Mouse (Mus musculus) cerebellum, adult 2 months (tissue): ENCODE measurements around the gene Ackr4. TPM values are rescaled to one million over a fixed set of nuclear protein-coding genes. Genes with fewer than 3 reads are reported as not detected.

ENCODE experiments used
- DNase-seq, 2 experiments: peaks; one replicate each; pipeline ENCODE4 v3.0.0; 2021
- H3K27ac ChIP-seq: fragments of 200-500 bp; 2 replicates; pipeline ENCODE4 v1.5.1; 2012; ENCODE audit warnings: low read length, control low read depth, inconsistent platforms; ENCODE audit not compliant: insufficient read depth
- H3K27me3 ChIP-seq: fragments of 200-500 bp; 2 replicates; pipeline ENCODE4 v1.6.1; 2012; ENCODE audit warnings: inconsistent platforms, mild to moderate bottlenecking, low read length, moderate library complexity; ENCODE audit not compliant: control insufficient read depth, insufficient read depth
- H3K4me1 ChIP-seq: fragments of 200-500 bp; 2 replicates; pipeline ENCODE4 v1.6.1; 2011; ENCODE audit warnings: low read length; ENCODE audit not compliant: control insufficient read depth, insufficient read depth
- H3K4me3 ChIP-seq: fragments of 200-500 bp; replicated peaks from 2 replicates; pipeline ENCODE3; 2011; ENCODE audit warnings: mild to moderate bottlenecking, low read depth, low read length, control low read depth; ENCODE audit not compliant: insufficient read depth
- CTCF ChIP-seq: fragments of 200-500 bp; IDR thresholded peaks from 2 replicates; pipeline ENCODE4 v1.5.1; 2011; ENCODE audit warnings: low read depth, mild to moderate bottlenecking, control low read depth, low read length, moderate library complexity, borderline replicate concordance; ENCODE audit not compliant: insufficient read depth
- POLR2A ChIP-seq: fragments of 200-500 bp; IDR thresholded peaks from 2 replicates; pipeline ENCODE4 v1.6.1; 2011; ENCODE audit warnings: low read length, control low read depth, borderline replicate concordance; ENCODE audit not compliant: insufficient read depth
- WGBS: fragments of 180-500 bp; shearing (Covaris S2); methylation state at CpG from one replicate; pipeline ENCODE4 v1.1.7; 2018; 5-methylcytosine and 5-hydroxymethylcytosine counted together
- polyA plus RNA-seq: library from polyadenylated mRNA; depleted of rRNA; stranded (reverse); fragments of >200 nt; gene quantifications from 2 replicates; pipeline ENCODE4 v1.2.3, GENCODE M21; 2012

Gene Ackr4
- polyA plus RNA-seq, 1 experiment: 2.8 TPM

GRCm38 (mm10) chr9:104062430-104063243, 64.1 kb downstream of the Ackr4 start, which contains the start of gene Uba5:
TSS of gene Uba5 (minus strand) at chr9:104063134.
- TF ChIP-seq CTCF (no peak), POLR2A (0 out of 2 replicates have a peak, but pooled peaks have one; percentile 23)
- DNase-seq: peak in 1 of 2 experiments; percentile 79
- Histone ChIP-seq H3K27ac (peak within 1 kb of the TSS; percentile 84), H3K4me3 (peak within 1 kb of the TSS; percentile 97), H3K27me3 (no peaks in the 10 kb centered on the region), H3K4me1 (peaks cover 5% of the 10 kb centered on the region)
- WGBS: under 1% methylated on average over 59 of the region's 59 CpGs

GRCm38 (mm10) chr9:104051028-104051427, 75.7 kb downstream of the Ackr4 start:
- no peak overlapping the region for H3K27ac ChIP-seq
- H3K4me1 ChIP-seq: no peaks in the 10 kb centered on the region
- DNase-seq: no peak
- no peak overlapping the region for H3K4me3 ChIP-seq
- TF ChIP-seq CTCF (no peak), POLR2A (no peak)
- H3K27me3 ChIP-seq: no peaks in the 10 kb centered on the region
- 96% methylated on average over 6 of the region's 6 CpGs for WGBS

- 87% methylated on average over 4 of the region's 4 CpGs for WGBS
- no peak overlapping the region for H3K4me3 ChIP-seq
- H3K27ac ChIP-seq: no peak overlapping the region
- DNase-seq: no peak
- H3K4me1 ChIP-seq: no peaks in the 10 kb centered on the region
- TF ChIP-seq POLR2A (no peak), CTCF (no peak)
- no peaks in the 10 kb centered on the region for H3K27me3 ChIP-seq
Measured at GRCm38 (mm10) chr9:104043676-104044075, 83.1 kb downstream of the Ackr4 start.

GRCm38 (mm10) chr9:104040362-104040761, 86.4 kb downstream of the Ackr4 start, which contains the start of gene Gm28305:
TSS of gene Gm28305 (plus strand) at chr9:104040662.
- Histone ChIP-seq H3K27me3 (no peaks in the 10 kb centered on the region), H3K27ac (no peak within 1 kb of the TSS), H3K4me1 (no peaks in the 10 kb centered on the region), H3K4me3 (no peak within 1 kb of the TSS)
- no peak for TF ChIP-seq POLR2A
- TF ChIP-seq CTCF: no peak
- no peak for DNase-seq
- WGBS: 61% methylated on average over 2 of the region's 2 CpGs

GRCm38 (mm10) chr9:104039742-104040141, 87.0 kb downstream of the Ackr4 start:
- no peak for DNase-seq
- Histone ChIP-seq H3K4me3 (no peak overlapping the region), H3K4me1 (no peaks in the 10 kb centered on the region), H3K27me3 (no peaks in the 10 kb centered on the region), H3K27ac (no peak overlapping the region)
- WGBS: 93% methylated on average over 4 of the region's 4 CpGs
- no peak for TF ChIP-seq CTCF
- no peak for TF ChIP-seq POLR2A

GRCm38 (mm10) chr9:104039031-104039695, 87.6 kb downstream of the Ackr4 start:
- no peak overlapping the region for H3K27ac ChIP-seq
- no peak for TF ChIP-seq CTCF
- DNase-seq: no peak
- H3K4me3 ChIP-seq: no peak overlapping the region
- H3K4me1 ChIP-seq: no peaks in the 10 kb centered on the region
- H3K27me3 ChIP-seq: no peaks in the 10 kb centered on the region
- 94% methylated on average over 21 of the region's 21 CpGs for WGBS

GRCm38 (mm10) chr9:104038266-104038665, 88.5 kb downstream of the Ackr4 start:
- TF ChIP-seq POLR2A (no peak), CTCF (no peak)
- no peak for DNase-seq
- 94% methylated on average over 13 of the region's 13 CpGs for WGBS

GRCm38 (mm10) chr9:104035261-104036015, 91.3 kb downstream of the Ackr4 start:
- 42% methylated on average over 24 of the region's 24 CpGs for WGBS
- H3K27me3 ChIP-seq: no peaks in the 10 kb centered on the region
- TF ChIP-seq POLR2A (no peak), CTCF (peak; percentile 63)
- no peak overlapping the region for H3K27ac ChIP-seq
- peak; percentile 48 to 63 for DNase-seq
- H3K4me1 ChIP-seq: no peaks in the 10 kb centered on the region
- H3K4me3 ChIP-seq: no peak overlapping the region

More at GRCm38 (mm10) chr9:104038266-104038665, 88.5 kb downstream of the Ackr4 start:
- Histone ChIP-seq H3K27ac (no peak overlapping the region), H3K4me1 (no peaks in the 10 kb centered on the region), H3K4me3 (no peak overlapping the region), H3K27me3 (no peaks in the 10 kb centered on the region)
